Mouse (Mus musculus) stomach, embryonic 16.5 days (tissue): ENCODE measurements at regions not wholly inside any gene's neighbourhood (a gene's known extent, or its start where the extent isn't known, plus 50 kb on each side); places are given as distances from the start of the nearest gene placed in this dataset.
A peak's percentile ranks its signal among the peaks of the same experiment; 100 is the strongest.
"Not testable (repeated sequence)": the region's sequence is repeated elsewhere in the genome, so short reads cannot be mapped to it uniquely, and the experiment has no call there.

Experiments used
- ATAC-seq: fragments of 200-750 bp; cut with Nextera tagmentation; 2 replicates; pipeline ENCODE4 v1.8.0; 2017; ENCODE audit warnings: moderate number of reproducible peaks, moderate TSS enrichment; ENCODE audit not compliant: insufficient read depth, low FRiP score
- H3K27ac ChIP-seq: fragments of 300-500 bp; sonication (generic); 2 replicates; pipeline ENCODE4 v1.5.1; 2014; ENCODE audit warnings: low read length
- H3K27me3 ChIP-seq: fragments of 300-500 bp; sonication (generic); 2 replicates; pipeline ENCODE4 v1.6.1; 2014; ENCODE audit warnings: low read length, control low read depth, mixed read lengths; ENCODE audit not compliant: control insufficient read depth, insufficient read depth
- H3K36me3 ChIP-seq: fragments of 300-500 bp; sonication (generic); 2 replicates; pipeline ENCODE4 v1.6.1; 2014; ENCODE audit warnings: low read length; ENCODE audit not compliant: control insufficient read depth, insufficient read depth
- H3K4me1 ChIP-seq: fragments of 300-500 bp; sonication (generic); 2 replicates; pipeline ENCODE4 v1.6.1; 2014; ENCODE audit warnings: low read length, control low read depth, mixed read lengths; ENCODE audit not compliant: control insufficient read depth, insufficient read depth
- H3K4me2 ChIP-seq: fragments of 300-500 bp; sonication (generic); 2 replicates; pipeline ENCODE4 v1.6.1; 2014; ENCODE audit warnings: low read depth, low read length, mixed read lengths
- H3K4me3 ChIP-seq: fragments of 300-500 bp; sonication (generic); replicated peaks from 2 replicates; pipeline ENCODE4 v1.5.1; 2014; ENCODE audit warnings: mild to moderate bottlenecking, low read length
- H3K9ac ChIP-seq: fragments of 300-500 bp; sonication (generic); 2 replicates; pipeline ENCODE4 v1.6.1; 2014; ENCODE audit warnings: low read length
- H3K9me3 ChIP-seq: fragments of 300-500 bp; sonication (generic); replicated peaks from 2 replicates; pipeline ENCODE4 v1.6.1; 2016; ENCODE audit warnings: low read length, control low read depth; ENCODE audit not compliant: control insufficient read depth
- WGBS: fragments of 180-500 bp; shearing (Covaris S2); extraction: QIAGEN DNeasy Blood & Tissue Kit; methylation state at CpG from one replicate; pipeline ENCODE4 v1.1.7; 2014; 5-methylcytosine and 5-hydroxymethylcytosine counted together

DNA sequence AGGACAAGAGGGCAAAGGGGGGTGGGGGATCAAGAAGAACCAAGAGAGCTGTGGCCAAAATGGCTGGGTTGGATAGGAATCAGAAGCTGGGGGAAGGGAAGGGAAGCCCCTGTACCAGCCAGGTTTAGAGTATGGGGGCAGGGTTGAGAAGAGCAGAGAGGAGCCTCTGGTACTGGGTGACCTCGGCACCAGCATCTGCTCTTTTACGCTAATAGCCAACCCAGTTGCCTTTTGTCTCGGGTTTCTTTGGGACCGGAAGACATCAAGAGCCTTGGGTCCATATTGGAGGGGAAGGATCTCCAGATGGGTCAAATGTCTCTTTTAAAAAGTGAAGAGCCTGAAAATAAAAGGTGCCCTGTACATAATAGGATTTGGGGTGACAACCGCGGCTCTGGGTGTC is 493.0 kb upstream of the Gulo start:
- no peaks in the 10 kb centered on the region for H3K27me3 ChIP-seq
- H3K9me3 ChIP-seq, result no peaks in the 10 kb centered on the region
- H3K27ac ChIP-seq, result no peak overlapping the region
- no peak overlapping the region for H3K4me2 ChIP-seq
- 82% methylated on average over 6 of the region's 6 CpGs for WGBS
- H3K36me3 ChIP-seq, result no peaks in the 10 kb centered on the region
- H3K4me1 ChIP-seq, result peaks cover 10% of the 10 kb centered on the region
- no peak for ATAC-seq
- no peak overlapping the region for H3K9ac ChIP-seq
- no peak overlapping the region for H3K4me3 ChIP-seq

DNA sequence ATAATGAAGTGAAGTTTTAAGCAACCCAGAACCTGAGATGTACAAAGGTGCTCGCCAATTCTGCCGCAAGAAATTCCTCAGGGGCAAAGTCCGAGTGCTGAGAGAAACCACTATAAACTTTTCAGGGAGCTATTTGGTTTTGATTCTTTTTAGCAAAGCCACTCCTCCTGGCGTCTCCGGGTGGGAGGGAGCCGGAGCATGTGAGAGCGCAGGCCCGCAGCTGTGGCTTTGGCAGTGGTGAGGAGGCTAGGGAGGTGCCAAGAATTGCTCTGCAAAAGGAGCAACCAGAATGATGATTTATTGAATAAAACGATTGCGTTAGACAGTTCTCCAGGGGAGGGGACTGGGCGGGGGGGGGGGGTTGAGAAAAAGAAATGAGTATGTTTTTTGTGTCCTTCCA is 490.9 kb upstream of the Gulo start:
- peak; percentile 91 for ATAC-seq

DNA sequence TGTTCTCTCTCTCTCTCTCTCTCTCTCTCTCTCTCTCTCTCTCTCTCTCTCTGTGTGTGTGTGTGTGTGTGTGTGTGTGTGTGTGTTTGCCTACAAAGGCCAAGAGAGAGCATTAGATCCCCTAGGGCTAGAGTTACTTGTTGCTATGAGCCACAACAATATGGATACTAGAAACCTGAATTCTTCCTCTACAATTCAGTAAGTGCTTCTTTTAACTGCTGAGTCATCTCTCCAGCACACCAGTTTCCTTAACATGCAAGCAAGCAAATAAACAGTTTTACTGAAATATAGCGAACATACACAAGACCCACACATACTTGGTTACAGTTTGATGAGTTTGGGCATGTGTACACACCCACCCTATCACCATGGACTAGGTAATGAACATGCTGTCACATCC is 486.1 kb upstream of the Gulo start:
- Histone ChIP-seq H3K4me1 (peaks cover 12% of the 10 kb centered on the region), H3K9me3 (no peaks in the 10 kb centered on the region), H3K27me3 (no peaks in the 10 kb centered on the region), H3K27ac (no peak overlapping the region), H3K36me3 (no peaks in the 10 kb centered on the region), H3K4me3 (no peak overlapping the region), H3K4me2 (no peak overlapping the region), H3K9ac (no peak overlapping the region)
- no peak for ATAC-seq
- 80% methylated on average over 1 of the region's 1 CpGs for WGBS

More for the DNA sequence above, 490.9 kb upstream of the Gulo start:
- 10% methylated on average over 11 of the region's 11 CpGs for WGBS
- Histone ChIP-seq H3K9me3 (no peaks in the 10 kb centered on the region), H3K4me1 (peaks cover 12% of the 10 kb centered on the region), H3K27me3 (no peaks in the 10 kb centered on the region), H3K36me3 (no peaks in the 10 kb centered on the region), H3K9ac (0 out of 2 replicates have a peak overlapping the region, but pooled peaks have one; percentile 7), H3K27ac (peak overlapping the region; percentile 50; the same call in 1 of the 2 replicates), H3K4me2 (peak overlapping the region; percentile 38), H3K4me3 (peak overlapping the region; percentile 20)

- no peaks in the 10 kb centered on the region for H3K36me3 ChIP-seq
- H3K9me3 ChIP-seq, result no peaks in the 10 kb centered on the region
- H3K27ac ChIP-seq, result peak overlapping the region; percentile 29; the same call in 1 of the 2 replicates
- H3K4me1 ChIP-seq, result peaks cover 9% of the 10 kb centered on the region
- no peaks in the 10 kb centered on the region for H3K27me3 ChIP-seq
- H3K4me3 ChIP-seq, result no peak overlapping the region
- peak; percentile 87 for ATAC-seq
- H3K9ac ChIP-seq, result no peak overlapping the region
- H3K4me2 ChIP-seq, result no peak overlapping the region
- 11% methylated on average over 5 of the region's 5 CpGs for WGBS
Measured at GRCm38 (mm10) chr14:66494518-66494923, 485.5 kb upstream of the Gulo start.

- H3K4me2 ChIP-seq, result no peak overlapping the region
- no peak for ATAC-seq
- no peaks in the 10 kb centered on the region for H3K27me3 ChIP-seq
- H3K9me3 ChIP-seq, result no peaks in the 10 kb centered on the region
- H3K36me3 ChIP-seq, result no peaks in the 10 kb centered on the region
- no peak overlapping the region for H3K9ac ChIP-seq
- no peak overlapping the region for H3K4me3 ChIP-seq
- H3K4me1 ChIP-seq, result peaks cover 7% of the 10 kb centered on the region; the same call in 1 of the 2 replicates
- no peak overlapping the region for H3K27ac ChIP-seq
- WGBS, result 53% methylated on average over 4 of the region's 4 CpGs
Measured at GRCm38 (mm10) chr14:66493691-66494121, 484.7 kb upstream of the Gulo start.

DNA sequence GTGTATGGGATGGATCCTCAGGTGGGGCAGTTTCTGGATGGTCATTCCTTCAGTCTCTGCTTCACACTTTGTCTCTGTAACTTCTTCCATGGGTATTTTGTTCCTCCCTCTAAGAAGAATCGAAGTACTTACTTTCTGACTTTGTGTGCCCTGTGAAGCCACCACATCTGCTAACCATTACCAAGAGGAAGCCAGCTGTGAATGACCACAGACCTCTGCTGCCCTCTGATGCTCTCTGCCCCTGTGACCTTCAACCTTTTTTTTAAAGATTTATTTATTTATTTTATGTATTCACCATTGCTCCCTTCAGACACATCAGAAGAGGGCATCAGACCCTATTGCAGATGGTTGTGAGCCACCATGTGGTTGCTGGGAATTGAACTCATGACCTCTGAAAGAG is 475.7 kb upstream of the Gulo start:
- not testable (repeated sequence) for H3K36me3 ChIP-seq, ATAC-seq, H3K27me3 ChIP-seq, H3K4me3 ChIP-seq, H3K4me2 ChIP-seq, H3K4me1 ChIP-seq, H3K27ac ChIP-seq, H3K9me3 ChIP-seq, H3K9ac ChIP-seq
- WGBS, result 87% methylated on average over 1 of the region's 1 CpGs

GRCm38 (mm10) chr14:66479181-66479580 is 470.2 kb upstream of the Gulo start:
- ATAC-seq, result no peak
- Histone ChIP-seq H3K4me2 (no peak overlapping the region), H3K9me3 (no peaks in the 10 kb centered on the region), H3K27ac (no peak overlapping the region), H3K36me3 (no peaks in the 10 kb centered on the region), H3K4me3 (no peak overlapping the region), H3K9ac (no peak overlapping the region), H3K4me1 (no peaks in the 10 kb centered on the region), H3K27me3 (no peaks in the 10 kb centered on the region)
- WGBS, result 67% methylated on average over 4 of the region's 4 CpGs

DNA sequence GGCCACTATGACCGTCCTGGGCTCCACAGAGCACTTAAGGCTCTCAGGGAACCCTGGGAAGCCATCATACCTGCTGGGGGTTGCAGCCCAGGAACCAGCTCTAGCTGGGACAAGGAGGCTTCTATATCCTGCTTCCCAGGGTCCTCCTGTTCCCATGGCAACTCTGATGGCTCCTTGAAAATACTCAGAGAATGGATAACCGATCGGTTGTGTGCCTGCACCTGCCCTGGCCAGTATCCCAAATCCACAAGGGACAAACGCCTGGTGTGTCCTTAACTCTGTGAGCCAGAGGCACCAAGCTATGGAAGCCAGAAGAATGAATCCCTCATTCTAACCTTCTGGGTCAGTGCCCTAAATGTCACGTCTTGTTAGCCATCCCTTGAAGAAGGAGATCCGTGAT is 469.6 kb upstream of the Gulo start:
- no peaks in the 10 kb centered on the region for H3K36me3 ChIP-seq
- ATAC-seq, result no peak
- no peak overlapping the region for H3K4me3 ChIP-seq
- no peak overlapping the region for H3K4me2 ChIP-seq
- H3K9ac ChIP-seq, result no peak overlapping the region
- no peak overlapping the region for H3K27ac ChIP-seq
- WGBS, result 54% methylated on average over 6 of the region's 6 CpGs
- H3K9me3 ChIP-seq, result no peaks in the 10 kb centered on the region
- H3K27me3 ChIP-seq, result no peaks in the 10 kb centered on the region
- no peaks in the 10 kb centered on the region for H3K4me1 ChIP-seq

- Histone ChIP-seq H3K27ac (no peak overlapping the region), H3K4me3 (no peak overlapping the region), H3K9ac (no peak overlapping the region), H3K4me2 (no peak overlapping the region), H3K36me3 (no peaks in the 10 kb centered on the region), H3K27me3 (no peaks in the 10 kb centered on the region), H3K4me1 (0 out of 2 replicates have a peak, but pooled peaks cover 6% of the 10 kb centered on the region), H3K9me3 (no peaks in the 10 kb centered on the region)
- 80% methylated on average over 1 of the region's 1 CpGs for WGBS
- no peak for ATAC-seq
Measured at GRCm38 (mm10) chr14:66475026-66475425, 466.0 kb upstream of the Gulo start.

DNA sequence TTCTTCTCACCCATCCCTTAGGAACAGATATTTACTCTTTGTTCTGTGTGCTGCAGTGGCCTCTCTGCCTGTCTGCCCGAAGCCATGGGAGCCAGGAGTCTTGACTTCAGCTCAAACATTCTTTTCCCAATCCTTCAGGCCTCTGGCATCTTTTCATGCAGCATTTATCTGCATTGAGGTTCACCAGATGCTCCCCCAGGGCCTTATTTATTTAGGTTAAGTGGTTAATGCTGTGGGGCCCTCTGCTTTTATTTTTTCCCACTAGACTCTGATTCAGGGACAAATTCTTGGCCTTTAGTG is 464.2 kb upstream of the Gulo start:
- H3K4me3 ChIP-seq, result no peak overlapping the region
- no peak overlapping the region for H3K4me2 ChIP-seq
- H3K9me3 ChIP-seq, result no peaks in the 10 kb centered on the region
- no peaks in the 10 kb centered on the region for H3K27me3 ChIP-seq
- peak overlapping the region; percentile 22 for H3K27ac ChIP-seq
- 8% methylated on average over 1 of the region's 1 CpGs for WGBS
- H3K4me1 ChIP-seq, result 0 out of 2 replicates have a peak, but pooled peaks cover 6% of the 10 kb centered on the region
- no peak overlapping the region for H3K9ac ChIP-seq
- H3K36me3 ChIP-seq, result no peaks in the 10 kb centered on the region
- peak; percentile 50 for ATAC-seq
